Mouse (Mus musculus) sigmoid colon, adult 10 weeks (tissue): ENCODE data around the gene Vsx2. TPM values are rescaled to one million over a fixed set of nuclear protein-coding genes. Genes with fewer than 3 reads are reported as not detected.

Experiments used
- polyA plus RNA-seq: library from polyadenylated mRNA; stranded (reverse); fragments of 350-450 nt; fragmentation: Illumina TruSeq; extraction: RNeasy Lipid Tissue Mini Kit (QIAGEN cat#74804); gene quantifications from one replicate; pipeline ENCODE4 v1.2.3, GENCODE M21; 2014; ENCODE audit warnings: low read depth, low replicate concordance

Vsx2 gene
- polyA plus RNA-seq, result not detected

GRCm38 (mm10) chr12:84569336-84569970, at the start of gene Vsx2:
TSS of gene Vsx2 (plus strand) at chr12:84569762.

GRCm38 (mm10) chr12:84616977-84617630, 47.5 kb downstream of the Vsx2 start, which contains the start of gene Abcd4:
TSS of gene Abcd4 (minus strand) at chr12:84617413.

GRCm38 (mm10) chr12:84640654-84641053, 71.1 kb downstream of the Vsx2 start, which contains the start of gene Vrtn:
TSS of gene Vrtn (plus strand) at chr12:84641019.

Other genes starting within 250 kb of the Vsx2 start
- gene Coq6, start 208.1 kb upstream of the Vsx2 start, polyA plus RNA-seq, result 2.2 TPM
- 4.2 TPM for gene Fam161b, start 207.9 kb upstream of the Vsx2 start, polyA plus RNA-seq
- 216 TPM for gene Entpd5, start 160.7 kb upstream of the Vsx2 start, polyA plus RNA-seq
- 10.3 TPM for gene Bbof1, start 160.7 kb upstream of the Vsx2 start, polyA plus RNA-seq
- 11.0 TPM for gene Rnf113a2, start 152.6 kb upstream of the Vsx2 start, polyA plus RNA-seq
- gene Aldh6a1, start 118.8 kb upstream of the Vsx2 start, polyA plus RNA-seq, result 99.9 TPM
- gene Lin52, start 118.3 kb upstream of the Vsx2 start, polyA plus RNA-seq, result 20.2 TPM
- 4.4 TPM for gene Abcd4, start 47.7 kb downstream of the Vsx2 start, polyA plus RNA-seq
- gene Vrtn, start 71.3 kb downstream of the Vsx2 start, polyA plus RNA-seq, result not detected
- gene Syndig1l, start 129.1 kb downstream of the Vsx2 start, polyA plus RNA-seq, result not detected
- 42.3 TPM for gene Npc2, start 203.4 kb downstream of the Vsx2 start, polyA plus RNA-seq
- gene Isca2, start 203.5 kb downstream of the Vsx2 start, polyA plus RNA-seq, result 124 TPM